Mouse (Mus musculus) stomach, postnatal 0 days (tissue): Measurements from ENCODE around the gene Syn2.

Experiments used
- CTCF ChIP-seq: IDR thresholded peaks from 2 replicates; pipeline ENCODE4 v1.5.1; 2016; ENCODE audit warnings: antibody characterized with exemption, low read depth, mild to moderate bottlenecking, moderate library complexity
- EP300 ChIP-seq: optimal IDR thresholded peaks from 2 replicates; pipeline ENCODE3; 2016; ENCODE audit warnings: antibody characterized with exemption

DNA sequence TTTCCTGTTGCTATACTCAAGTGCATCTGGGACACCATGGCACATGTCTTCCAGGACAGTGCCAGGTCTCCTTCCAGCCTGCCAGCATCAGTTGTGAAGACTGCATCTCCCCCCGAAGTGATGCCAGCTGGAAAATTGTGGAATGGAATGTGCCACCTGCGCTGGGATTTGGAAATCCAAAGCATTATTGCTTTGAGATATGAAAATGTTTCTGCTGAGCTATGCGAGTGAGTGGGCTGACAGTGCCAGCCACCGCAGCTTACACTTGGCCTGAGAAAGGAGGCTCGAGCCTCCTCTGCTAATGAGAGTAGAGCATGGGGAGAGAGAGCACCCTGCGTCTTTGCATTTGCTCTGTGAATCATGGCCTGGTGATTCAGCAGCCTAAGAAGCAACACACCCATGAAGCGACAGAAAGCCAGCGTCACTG, 86.5 kb downstream of the Syn2 start:
- no peak for TF ChIP-seq CTCF
- no peak for TF ChIP-seq EP300
